Comparison of ENCODE assay signal across 8 mouse cellular contexts in the genomic region with DNA sequence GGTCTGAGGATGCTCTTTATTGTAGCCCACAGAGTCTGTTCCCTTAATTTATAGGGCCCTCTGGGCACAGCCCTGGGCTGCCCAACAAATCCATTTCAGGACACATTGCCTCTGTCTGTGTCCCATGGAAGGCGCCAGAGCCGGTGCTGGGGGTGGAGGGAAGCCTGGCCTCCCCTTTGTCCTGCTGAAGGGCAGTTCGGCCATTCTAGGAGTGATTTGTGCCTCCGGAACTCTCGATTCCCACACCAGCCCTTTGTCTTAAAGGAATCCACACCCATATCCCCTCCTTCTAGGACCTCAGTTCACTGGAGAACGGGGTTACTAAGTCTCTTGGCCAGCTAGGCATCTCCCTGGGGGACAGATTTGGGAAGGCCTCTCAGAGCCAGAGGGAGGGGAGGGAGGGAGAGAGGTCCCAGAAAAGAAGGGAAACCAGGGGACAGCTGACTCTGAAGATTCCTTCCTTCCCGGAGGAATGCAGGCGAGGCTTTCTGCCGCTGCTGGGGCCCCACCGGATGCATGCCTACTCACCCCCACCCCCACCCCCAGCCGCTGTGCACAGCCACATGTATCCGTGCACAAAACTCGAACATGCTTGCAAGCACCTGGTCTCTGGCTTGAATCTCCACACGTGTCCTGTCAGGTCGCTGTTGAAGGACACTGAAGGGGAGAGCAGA. TPM values are rescaled to one million over a fixed set of nuclear protein-coding genes. Genes with fewer than 3 reads are reported as not detected.
DNase-seq lines count a peak whose midpoint lies in the region; ATAC-seq and TF ChIP-seq lines count a peak whose summit lies in the region.

No protein-coding gene starts in this region.

- H3K4me1 ChIP-seq in lung, embryonic 14.5 days (ENCODE audit: insufficient read depth) = peaks cover 41% of the 10 kb centered on the region
- H3K4me1 ChIP-seq in forebrain, embryonic 10.5 days = peaks cover 89% of the 10 kb centered on the region
- peaks cover 70% of the 10 kb centered on the region for H3K4me1 ChIP-seq in hindbrain, embryonic 12.5 days
- peaks cover 79% of the 10 kb centered on the region for H3K4me1 ChIP-seq in liver, adult 2 months (ENCODE audit: control insufficient read depth, insufficient read depth, low read length)
- H3K4me1 ChIP-seq in olfactory bulb, adult 2 months (ENCODE audit: control insufficient read depth, insufficient read depth, low read length) = peaks cover 76% of the 10 kb centered on the region

- peak; percentile 85 for DNase-seq in lung, embryonic 14.5 days
- no peak for DNase-seq in lung, postnatal 25 days (ENCODE audit: low spot score)
- no peak for DNase-seq in forebrain, embryonic 10.5 days (ENCODE audit: extremely low spot score, low spot score)
- DNase-seq in liver, adult 2 months (ENCODE audit: extremely low read depth, low read depth, low spot score) = peak; percentile 57
- no peak for DNase-seq in layer of hippocampus, adult 9-10 months (ENCODE audit: low spot score)

- TF ChIP-seq POLR2A in liver, adult 2 months (IDR thresholded peaks at IDR 0.05; ENCODE audit: extremely low read depth, insufficient read depth, low read length) = no peak
- TF ChIP-seq POLR2A in olfactory bulb, adult 2 months (IDR thresholded peaks at IDR 0.05; ENCODE audit: insufficient read depth, low read depth, low read length) = no peak

- H3K27me3 ChIP-seq in lung, embryonic 14.5 days (ENCODE audit: insufficient read depth, low read length) = no peaks in the 10 kb centered on the region
- H3K27me3 ChIP-seq in forebrain, embryonic 10.5 days (ENCODE audit: poor library complexity, severe bottlenecking) = peaks cover 17% of the 10 kb centered on the region
- H3K27me3 ChIP-seq in hindbrain, embryonic 12.5 days = no peaks in the 10 kb centered on the region
- H3K27me3 ChIP-seq in liver, adult 2 months (ENCODE audit: control insufficient read depth, insufficient read depth, low read length) = no peaks in the 10 kb centered on the region

- WGBS in lung, embryonic 14.5 days = 2% methylated on average over 15 of the region's 15 CpGs
- 8% methylated on average over 15 of the region's 15 CpGs for WGBS in forebrain, embryonic 10.5 days
- WGBS in hindbrain, embryonic 12.5 days = 4% methylated on average over 15 of the region's 15 CpGs
- WGBS in liver, adult 2 months = 9% methylated on average over 15 of the region's 15 CpGs
- 23% methylated on average over 15 of the region's 15 CpGs for WGBS in olfactory bulb, adult 2 months

- no peak for TF ChIP-seq CTCF in lung, embryonic 14.5 days (IDR thresholded peaks at IDR 0.05; ENCODE audit: low read depth)
- no peak for TF ChIP-seq CTCF in liver, adult 2 months (IDR thresholded peaks at IDR 0.05; ENCODE audit: low read depth, low read length)
- TF ChIP-seq CTCF in olfactory bulb, adult 2 months (IDR thresholded peaks at IDR 0.05; ENCODE audit: insufficient read depth, low read depth, low read length) = no peak; the same call in 1 of the 2 replicates

- peak overlapping the region; percentile 65 for H3K9ac ChIP-seq in lung, embryonic 14.5 days
- H3K9ac ChIP-seq in hindbrain, embryonic 12.5 days = peak overlapping the region; percentile 28
- H3K9ac ChIP-seq in liver, adult 2 months (ENCODE audit: low read depth, low read length) = peak overlapping the region; percentile 45

- no peaks in the 10 kb centered on the region for H3K36me3 ChIP-seq in lung, embryonic 14.5 days (ENCODE audit: insufficient read depth)
- H3K36me3 ChIP-seq in forebrain, embryonic 10.5 days (replicated peaks) = no peaks in the 10 kb centered on the region
- H3K36me3 ChIP-seq in hindbrain, embryonic 12.5 days = no peaks in the 10 kb centered on the region
- no peaks in the 10 kb centered on the region for H3K36me3 ChIP-seq in liver, adult 2 months (ENCODE audit: control insufficient read depth, insufficient read depth, low read length)

- H3K4me2 ChIP-seq in lung, embryonic 14.5 days = peak overlapping the region; percentile 61
- H3K4me2 ChIP-seq in hindbrain, embryonic 12.5 days (replicated peaks) = peak overlapping the region; percentile 39

- H3K27ac ChIP-seq in lung, embryonic 14.5 days (ENCODE audit: low read depth) = peak overlapping the region; percentile 98
- H3K27ac ChIP-seq in forebrain, embryonic 10.5 days = peak overlapping the region; percentile 88
- peak overlapping the region; percentile 50 for H3K27ac ChIP-seq in hindbrain, embryonic 12.5 days
- H3K27ac ChIP-seq in liver, adult 2 months (replicated peaks; ENCODE audit: insufficient read depth, low read depth, low read length) = peak overlapping the region; percentile 70
- peak overlapping the region; percentile 29; the same call in 1 of the 2 replicates for H3K27ac ChIP-seq in olfactory bulb, adult 2 months (ENCODE audit: insufficient read depth, low read depth, low read length)

- peaks cover 64% of the 10 kb centered on the region; the same call in 1 of the 2 replicates for H3K79me2 ChIP-seq in liver, adult 2 months (ENCODE audit: control insufficient read depth, insufficient read depth, low read length)

- ATAC-seq in lung, embryonic 14.5 days (ENCODE audit: insufficient read depth) = peak; percentile 61
- peak; percentile 13 for ATAC-seq in hindbrain, embryonic 12.5 days (ENCODE audit: low FRiP score)
- ATAC-seq in megakaryocyte-erythroid progenitor cell, adult 5-6 weeks (replicated peaks; ENCODE audit: low FRiP score, low TSS enrichment, poor library complexity, severe bottlenecking) = no peak

- H3K9me3 ChIP-seq in lung, embryonic 14.5 days (ENCODE audit: low read depth, low read length) = no peaks in the 10 kb centered on the region
- H3K9me3 ChIP-seq in forebrain, embryonic 10.5 days = no peaks in the 10 kb centered on the region
- H3K9me3 ChIP-seq in hindbrain, embryonic 12.5 days (replicated peaks) = no peaks in the 10 kb centered on the region

- H3K4me3 ChIP-seq in lung, embryonic 14.5 days (ENCODE audit: low read depth, low read length) = peak overlapping the region; percentile 17
- H3K4me3 ChIP-seq in forebrain, embryonic 10.5 days = peak overlapping the region; percentile 27
- H3K4me3 ChIP-seq in hindbrain, embryonic 12.5 days = 0 out of 2 replicates have a peak overlapping the region, but pooled peaks have one; percentile 4
- peak overlapping the region; percentile 11; the same call in 1 of the 2 replicates for H3K4me3 ChIP-seq in liver, adult 2 months (ENCODE audit: insufficient read depth, low read depth, low read length)
- H3K4me3 ChIP-seq in olfactory bulb, adult 2 months (ENCODE audit: insufficient read depth, low read depth, low read length) = peak overlapping the region; percentile 6; the same call in 1 of the 2 replicates

RNA-seq across cellular contexts. Expression of gene Gm21969, which starts 22.2 kb away (rescaled TPM):
- polyA plus RNA-seq in lung, embryonic 14.5 days (2014; fragmentation: Nextera tagmentation; extraction: Ambion mirVana) = not detected in 2 replicates
- not detected in 2 replicates for polyA plus RNA-seq in forebrain, embryonic 10.5 days (2016; fragmentation: Nextera tagmentation; extraction: Ambion mirVana)
- not detected in 2 replicates for polyA plus RNA-seq in hindbrain, embryonic 12.5 days (2016; fragmentation: Nextera tagmentation; extraction: Ambion mirVana)
- 0.09 and 0.27 TPM in 2 replicates for total RNA-seq in liver, adult 2 months (2014; rRNA removed)
- 0.11 and 0.14 TPM in 2 replicates for polyA plus RNA-seq in liver, adult 2 months (2012; rRNA removed)
- not detected in 2 replicates for polyA plus RNA-seq in olfactory bulb, adult 2 months (2012; ENCODE audit: insufficient read depth, insufficient read length, low replicate concordance, missing spikeins)
- not detected in 2 replicates for total RNA-seq in megakaryocyte-erythroid progenitor cell, adult 5-6 weeks (2014; fragmentation: Nextera tagmentation)
- total RNA-seq in megakaryocyte-erythroid progenitor cell, adult 5-6 weeks (2017) = not detected in 2 replicates

RNA-seq across cellular contexts. Expression of gene Aldh4a1, which starts 41.9 kb away (rescaled TPM):
- polyA plus RNA-seq in lung, embryonic 14.5 days (2014; fragmentation: Nextera tagmentation; extraction: Ambion mirVana) = 11.7 and 13.8 TPM in 2 replicates
- 22.7 and 22.8 TPM in 2 replicates for polyA plus RNA-seq in forebrain, embryonic 10.5 days (2016; fragmentation: Nextera tagmentation; extraction: Ambion mirVana)
- 20.6 and 21.4 TPM in 2 replicates for polyA plus RNA-seq in hindbrain, embryonic 12.5 days (2016; fragmentation: Nextera tagmentation; extraction: Ambion mirVana)
- 288 and 375 TPM in 2 replicates for total RNA-seq in liver, adult 2 months (2014; rRNA removed)
- 557 and 601 TPM in 2 replicates for polyA plus RNA-seq in liver, adult 2 months (2012; rRNA removed)
- polyA plus RNA-seq in olfactory bulb, adult 2 months (2012; ENCODE audit: insufficient read depth, insufficient read length, low replicate concordance, missing spikeins) = not detected in 2 replicates
- total RNA-seq in megakaryocyte-erythroid progenitor cell, adult 5-6 weeks (2014; fragmentation: Nextera tagmentation) = 8.0 and 13.2 TPM in 2 replicates
- total RNA-seq in megakaryocyte-erythroid progenitor cell, adult 5-6 weeks (2017) = 9.9 and 13.3 TPM in 2 replicates

RNA-seq across cellular contexts. Expression of gene Iffo2, which starts 50.5 kb away (rescaled TPM):
- polyA plus RNA-seq in lung, embryonic 14.5 days (2014; fragmentation: Nextera tagmentation; extraction: Ambion mirVana) = 7.7 TPM in 2 replicates
- polyA plus RNA-seq in forebrain, embryonic 10.5 days (2016; fragmentation: Nextera tagmentation; extraction: Ambion mirVana) = 2.3 and 3.0 TPM in 2 replicates
- polyA plus RNA-seq in hindbrain, embryonic 12.5 days (2016; fragmentation: Nextera tagmentation; extraction: Ambion mirVana) = 5.7 and 5.8 TPM in 2 replicates
- total RNA-seq in liver, adult 2 months (2014; rRNA removed) = 4.3 and 5.4 TPM in 2 replicates
- 5.3 and 7.0 TPM in 2 replicates for polyA plus RNA-seq in liver, adult 2 months (2012; rRNA removed)
- polyA plus RNA-seq in olfactory bulb, adult 2 months (2012; ENCODE audit: insufficient read depth, insufficient read length, low replicate concordance, missing spikeins) = not detected in 2 replicates
- total RNA-seq in megakaryocyte-erythroid progenitor cell, adult 5-6 weeks (2014; fragmentation: Nextera tagmentation) = 0.35 and 0.37 TPM in 2 replicates
- total RNA-seq in megakaryocyte-erythroid progenitor cell, adult 5-6 weeks (2017) = 0.23 and 0.34 TPM in 2 replicates

Comparison
In these comparisons a context has a peak if more than half of its experiments do, and no peak if none do; other contexts are left out.
1. DNase-seq: peak in lung, embryonic 14.5 days (single experiment) and liver, adult 2 months (single experiment); none in lung, postnatal 25 days (single experiment), forebrain, embryonic 10.5 days (single experiment) and layer of hippocampus, adult 9-10 months (single experiment).
2. H3K27ac ChIP-seq: peak in every context shown above with its lines; median percentile 98 in lung, embryonic 14.5 days; 88 in forebrain, embryonic 10.5 days; 70 in liver, adult 2 months; 50 in hindbrain, embryonic 12.5 days; 29 in olfactory bulb, adult 2 months.
3. RNA of gene Aldh4a1, which starts 41.9 kb away (polyA plus RNA-seq): 557 to 601 TPM in liver, adult 2 months; not detected in olfactory bulb, adult 2 months, 22.7 to 22.8 TPM in forebrain, embryonic 10.5 days, 20.6 to 21.4 TPM in hindbrain, embryonic 12.5 days and 11.7 to 13.8 TPM in lung, embryonic 14.5 days; every median in the first group is over 10 times any median in the second.
4. Peak in every context shown above with its lines, with median percentiles within 50 percentile points of each other: H3K4me3 ChIP-seq and H3K9ac ChIP-seq.